Mouse (Mus musculus) frontal cortex, postnatal 25 days (tissue): ENCODE data around the gene Tbc1d10b.
A peak's percentile ranks its signal among the peaks of the same experiment; 100 is the strongest.

Experiments
- DNase-seq, 2 experiments: peaks; one replicate each; pipeline ENCODE4 v3.0.0; 2022; ENCODE audit warnings: low spot score in 2 of 2

Tbc1d10b gene

DNA sequence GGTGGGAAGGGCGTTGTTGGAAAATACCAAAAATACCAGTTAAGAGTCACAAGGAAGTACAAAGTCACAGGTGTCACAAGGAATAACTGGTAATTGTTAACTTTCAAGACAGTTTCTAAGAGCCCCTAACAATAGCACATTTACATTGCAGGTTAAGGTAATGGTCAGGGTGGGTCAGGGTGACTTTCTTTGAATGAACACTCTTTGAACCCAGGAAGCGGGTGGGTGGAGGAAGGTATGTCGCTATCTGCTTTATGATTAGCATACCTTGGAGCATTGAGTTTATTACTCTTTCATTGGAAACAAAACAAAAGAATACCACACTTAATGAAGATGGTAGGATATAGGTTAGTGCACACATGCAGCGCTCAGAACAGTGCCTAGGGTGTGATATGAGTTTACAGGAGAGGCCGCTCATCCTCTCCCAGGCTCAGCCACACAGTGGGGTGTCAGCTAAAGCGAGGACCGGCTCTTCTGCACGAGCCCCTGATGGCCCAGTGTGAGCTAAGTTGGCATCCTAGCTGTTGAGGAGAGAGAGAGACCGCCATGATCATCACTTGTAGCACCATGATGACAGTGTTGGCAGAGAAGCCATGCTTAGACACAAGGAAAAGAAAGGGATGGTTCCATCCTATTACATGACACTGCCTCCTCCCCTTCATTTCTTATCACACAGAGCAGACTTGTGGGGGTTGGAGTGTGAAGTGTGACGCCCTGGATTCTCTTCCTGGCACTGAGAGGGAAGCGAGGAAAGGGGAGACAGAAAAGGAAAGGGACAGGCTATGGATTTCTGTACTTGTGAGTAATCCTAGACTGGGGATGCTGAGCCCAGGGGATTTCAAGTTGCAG lies 17.1 kb upstream of the Tbc1d10b start:
- DNase-seq, result no peak

DNA sequence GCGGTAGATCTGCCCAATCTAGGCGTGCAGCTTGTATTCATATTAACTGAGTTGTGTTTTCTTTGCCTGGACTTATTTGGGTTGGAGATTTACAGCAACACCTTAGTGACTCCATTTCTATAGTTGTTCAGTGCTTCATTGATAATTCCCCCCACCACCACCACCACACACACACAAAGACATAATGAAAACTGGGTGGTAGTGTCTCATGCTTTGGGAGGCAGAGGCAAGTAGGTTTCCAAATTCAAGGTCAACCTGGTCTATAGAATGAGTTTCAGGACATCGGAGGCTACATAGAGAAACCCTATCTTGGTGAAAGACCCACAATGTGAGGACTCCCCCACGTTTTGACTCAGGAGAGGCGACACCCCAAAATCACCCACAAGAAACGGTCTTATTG lies 16.3 kb upstream of the Tbc1d10b start:
- DNase-seq, result no peak

DNA sequence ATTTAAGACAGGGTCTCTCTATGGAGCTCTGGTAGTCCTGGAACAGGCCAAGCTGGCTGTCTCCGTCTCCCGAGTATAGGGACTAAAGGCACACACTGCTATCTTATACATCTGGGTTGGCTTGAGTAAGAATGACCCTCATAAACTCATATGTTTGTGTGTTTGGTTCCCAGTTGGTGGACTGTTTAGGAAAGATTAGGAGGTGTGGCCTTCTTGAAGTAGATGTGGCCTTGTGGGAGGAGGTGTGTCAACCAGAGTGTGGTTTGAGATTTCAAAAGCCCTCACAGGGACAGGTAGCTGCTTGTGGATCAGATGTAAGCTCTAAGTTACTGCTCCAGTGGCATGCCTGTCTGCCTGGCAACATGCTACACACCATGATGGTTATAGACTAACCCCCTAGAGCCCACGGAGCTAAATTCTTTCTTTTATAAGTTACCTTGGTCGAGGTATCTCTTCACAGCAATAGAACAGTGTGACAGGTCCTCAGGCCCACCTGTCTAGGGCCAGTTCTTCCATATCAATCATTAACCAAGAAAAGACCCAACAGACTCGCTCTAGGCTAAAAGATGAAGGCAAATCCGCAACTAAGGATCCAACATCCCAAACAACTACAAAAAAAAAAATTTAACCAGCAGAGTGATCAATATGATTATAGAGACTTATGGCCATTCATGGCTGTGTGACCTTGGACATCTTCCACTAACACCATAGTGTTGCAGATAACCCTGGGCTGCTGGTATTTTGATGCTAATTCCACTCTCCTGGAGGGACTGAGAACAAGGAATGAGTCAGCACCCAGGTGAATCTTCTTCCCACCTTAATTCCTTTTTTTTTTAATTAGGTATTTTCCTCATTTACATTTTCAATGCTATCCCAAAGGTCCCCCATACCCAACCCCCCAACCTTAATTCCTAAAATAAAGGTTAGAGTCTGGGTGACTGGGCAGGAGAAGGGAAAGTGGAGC lies 15.5 kb upstream of the Tbc1d10b start:
- no peak for DNase-seq

- no peak for DNase-seq
These were observed 14.8 kb upstream of the Tbc1d10b start for GRCm38 (mm10) chr7:127223106-127223505.

DNA sequence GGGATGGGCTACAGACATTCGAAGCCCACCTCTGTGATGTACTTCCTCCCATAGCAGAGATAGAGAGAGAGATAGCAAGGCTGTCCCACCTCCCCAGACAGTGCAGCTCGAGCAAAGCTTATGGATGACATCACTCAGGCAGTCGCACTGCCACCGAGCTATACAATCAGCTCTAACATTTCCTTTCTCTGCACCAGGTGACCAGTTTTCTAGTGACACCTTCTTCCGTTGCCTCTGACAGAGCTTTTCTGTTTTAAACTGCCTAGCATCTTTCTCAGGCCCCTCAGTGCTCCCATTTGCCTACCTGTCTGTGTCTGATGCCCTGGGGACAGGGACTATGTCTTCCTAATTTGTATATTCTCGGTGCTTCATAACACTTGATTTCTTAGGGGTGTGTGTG lies 12.2 kb upstream of the Tbc1d10b start:
- no peak for DNase-seq

DNA sequence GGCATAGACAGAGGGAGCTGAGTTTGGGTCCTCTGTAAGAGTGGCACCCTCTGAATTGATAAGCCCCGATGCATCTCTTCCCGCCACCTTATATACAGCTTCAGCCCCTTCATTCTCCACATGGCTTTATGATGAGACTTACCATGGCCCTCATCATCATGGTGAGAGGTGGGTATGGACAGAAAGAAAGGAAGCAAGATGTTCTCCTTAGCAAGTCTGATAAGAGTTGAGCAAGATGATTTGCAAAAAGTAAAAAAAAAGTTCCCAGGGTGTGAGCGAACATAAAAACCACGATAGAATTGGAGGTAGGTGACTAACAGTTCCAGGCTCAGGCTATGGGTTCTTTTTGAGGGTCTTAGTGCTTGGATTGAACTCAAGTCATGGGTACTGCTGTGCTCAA lies 10.4 kb upstream of the Tbc1d10b start:
- DNase-seq, result no peak

DNA sequence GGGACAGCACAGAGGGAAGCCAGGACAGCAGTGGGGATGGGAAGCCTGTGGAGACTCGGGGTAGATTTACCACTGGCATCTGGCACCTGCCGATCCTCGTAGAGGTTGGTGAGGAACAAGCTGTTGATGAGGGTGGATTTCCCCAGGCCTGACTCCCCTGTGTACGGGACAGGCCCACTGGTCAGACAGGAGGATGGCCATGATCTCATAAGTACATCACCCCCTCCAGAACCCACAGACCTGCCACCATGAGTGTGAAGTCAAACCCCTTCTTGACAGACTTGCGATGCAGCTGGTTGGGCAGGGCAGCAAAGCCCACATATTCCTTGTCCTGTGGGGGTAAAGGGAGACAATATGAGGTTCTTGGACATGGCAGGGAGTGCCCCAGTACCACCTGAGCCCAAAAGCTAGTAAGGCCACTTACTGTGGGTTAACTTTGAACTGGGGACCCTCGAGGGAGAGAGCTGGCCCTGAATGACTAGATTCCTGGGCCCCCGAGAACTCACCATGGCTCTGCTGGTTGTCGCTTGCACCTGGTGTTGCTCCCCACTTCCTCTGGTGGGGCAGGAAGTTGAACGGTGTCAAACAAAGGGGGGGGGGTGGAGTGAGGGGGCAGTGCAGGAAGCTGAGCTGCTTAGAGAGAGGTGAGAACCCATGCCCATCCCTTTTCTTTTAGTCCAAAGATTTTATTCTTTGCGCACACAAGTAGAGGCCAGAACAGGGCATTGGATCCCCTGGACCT lies 9.8 kb upstream of the Tbc1d10b start:
- no peak for DNase-seq

- DNase-seq, result no peak
These were observed 9.2 kb upstream of the Tbc1d10b start for GRCm38 (mm10) chr7:127217475-127217874.

GRCm38 (mm10) chr7:127216307-127216706 lies 8.0 kb upstream of the Tbc1d10b start:
- no peak for DNase-seq

DNA sequence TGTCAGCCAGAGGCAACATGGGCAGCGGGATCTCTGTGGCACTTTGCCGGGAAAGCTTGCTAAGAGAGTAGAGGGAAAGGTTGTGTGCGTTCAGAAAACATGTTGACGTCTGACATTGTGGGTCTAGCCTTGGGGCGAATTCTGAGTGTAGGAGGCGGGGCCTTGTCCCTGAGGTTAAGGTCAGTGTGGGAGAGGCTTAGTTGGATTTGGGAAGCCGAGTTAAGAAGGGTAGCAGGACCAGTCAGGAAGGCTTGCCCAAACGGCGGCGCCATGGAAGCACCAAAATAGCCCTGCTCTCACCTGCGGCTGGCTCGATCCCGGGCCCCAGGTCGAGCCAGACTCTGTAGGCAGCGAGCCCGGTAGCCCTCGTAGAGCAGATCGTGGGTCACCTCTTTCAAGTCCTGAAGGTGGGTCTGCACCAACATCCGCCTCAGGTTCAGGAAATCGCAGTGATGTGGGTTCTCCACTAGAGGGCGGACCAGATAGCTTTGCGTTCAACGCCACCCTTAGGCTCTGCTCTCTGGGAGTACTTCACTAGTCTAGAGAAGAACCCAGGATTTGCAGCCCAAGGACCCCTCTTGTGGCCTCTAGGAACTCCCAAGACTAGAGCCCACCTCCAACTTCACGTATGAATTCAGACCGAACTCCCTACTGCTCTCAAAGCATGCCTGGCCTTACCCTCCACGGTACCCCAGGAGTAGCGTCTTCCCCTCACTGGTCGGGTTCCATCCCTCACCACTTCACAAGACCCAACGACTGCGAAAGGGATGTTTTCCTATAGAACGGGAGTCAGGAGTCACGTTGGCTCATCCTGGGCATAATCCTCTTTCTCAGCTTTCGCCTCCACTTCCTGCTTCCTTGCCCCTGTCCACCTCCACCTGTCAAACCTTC lies 7.0 kb upstream of the Tbc1d10b start:
- no peak for DNase-seq

GRCm38 (mm10) chr7:127214521-127214920 lies 6.3 kb upstream of the Tbc1d10b start:
- DNase-seq, result no peak

- no peak for DNase-seq
These were observed 5.7 kb upstream of the Tbc1d10b start for GRCm38 (mm10) chr7:127213930-127214329.

- DNase-seq, result no peak
These were observed 5.2 kb upstream of the Tbc1d10b start for GRCm38 (mm10) chr7:127213485-127213884.

DNA sequence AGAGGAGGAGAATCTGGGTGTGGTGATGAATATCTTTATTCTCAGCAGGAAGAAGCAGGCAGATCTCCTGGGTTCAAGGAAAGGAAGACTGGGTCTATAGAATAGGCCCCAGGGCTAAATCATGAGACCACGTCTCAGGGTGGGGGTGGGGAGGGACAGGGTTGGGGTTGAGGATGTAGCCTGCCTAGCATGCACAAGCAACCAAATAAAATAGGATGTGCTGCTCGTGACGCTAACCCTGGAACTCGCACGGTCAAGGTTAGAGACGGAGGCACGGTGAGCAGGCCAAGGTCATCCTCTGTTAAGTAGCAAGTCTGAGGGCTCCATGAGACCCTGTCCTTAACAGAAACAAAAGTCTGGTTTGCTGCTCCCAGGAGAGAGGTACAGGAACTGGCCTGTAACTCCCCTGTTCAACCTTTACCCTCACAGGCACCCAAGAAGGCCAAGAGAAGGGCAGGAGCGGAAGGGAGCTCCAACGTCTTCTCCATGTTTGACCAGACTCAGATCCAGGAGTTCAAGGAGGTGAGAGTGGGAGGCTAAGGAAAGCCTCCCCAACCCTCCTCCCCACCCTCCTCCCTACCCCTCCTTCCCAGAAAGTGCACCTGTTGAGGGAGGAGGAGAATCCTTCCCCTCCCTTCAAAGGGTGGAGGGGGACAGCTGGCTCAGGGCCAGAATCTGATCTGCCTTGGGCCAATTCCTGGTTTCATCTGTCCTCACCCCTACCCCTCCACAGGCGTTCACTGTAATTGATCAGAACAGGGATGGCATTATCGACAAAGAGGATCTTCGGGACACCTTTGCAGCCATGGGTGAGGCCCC lies 4.4 kb upstream of the Tbc1d10b start:
- no peak for DNase-seq

DNA sequence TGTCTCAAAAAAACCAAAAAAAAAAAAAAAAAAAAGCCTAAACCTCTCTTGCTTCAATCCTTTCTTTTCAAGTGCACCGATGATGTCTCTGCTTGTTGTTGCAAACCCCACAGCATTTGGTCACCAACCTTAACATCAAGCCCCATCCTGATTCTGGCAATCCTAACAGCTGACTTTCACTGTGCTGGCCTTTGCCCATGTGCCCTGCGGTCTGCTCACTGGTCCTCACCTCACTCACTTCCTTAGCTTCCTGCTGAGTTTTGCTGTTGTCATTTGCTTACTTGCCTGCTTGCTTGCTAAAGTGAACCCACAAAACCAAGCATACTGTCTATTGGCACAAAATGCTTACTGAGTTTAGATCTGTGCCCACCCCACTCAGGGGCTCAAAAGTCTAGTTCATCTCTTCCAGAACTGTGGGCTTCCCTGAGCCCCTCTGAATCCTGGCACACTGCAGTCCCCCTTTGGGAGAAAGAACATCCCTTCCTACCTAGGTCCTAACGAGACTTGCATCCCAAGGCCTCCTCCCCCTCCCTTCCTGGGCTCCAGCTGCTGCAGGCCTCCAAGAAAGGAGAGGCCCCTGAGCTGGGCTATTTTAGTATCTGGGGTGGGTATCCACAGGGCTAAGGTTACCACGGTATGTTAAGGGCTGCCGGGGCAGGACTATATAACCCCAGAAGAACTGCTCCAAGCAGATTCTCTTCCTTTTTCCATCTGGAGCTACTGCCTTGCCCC lies 2.9 kb upstream of the Tbc1d10b start:
- no peak for DNase-seq

DNA sequence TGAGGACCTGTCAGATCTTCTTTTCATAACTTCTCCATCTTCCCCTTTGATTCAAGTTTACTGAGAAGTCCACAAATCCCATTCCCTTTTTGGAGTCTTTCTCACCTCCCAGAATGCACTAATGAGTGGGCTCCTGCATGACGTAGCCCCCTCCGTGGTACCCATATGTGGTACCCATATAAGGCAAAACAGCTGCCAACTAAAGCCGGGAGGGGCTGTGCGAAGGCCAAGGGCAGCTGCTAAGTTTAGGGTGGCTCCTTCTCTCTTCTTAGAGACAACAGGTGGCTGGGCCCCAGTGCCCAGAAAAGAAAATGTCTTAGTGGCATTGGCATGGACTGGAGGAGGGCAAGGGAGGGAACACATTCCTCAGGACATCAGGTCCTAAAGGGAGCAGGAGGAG lies 2.0 kb upstream of the Tbc1d10b start:
- DNase-seq, result no peak

DNA sequence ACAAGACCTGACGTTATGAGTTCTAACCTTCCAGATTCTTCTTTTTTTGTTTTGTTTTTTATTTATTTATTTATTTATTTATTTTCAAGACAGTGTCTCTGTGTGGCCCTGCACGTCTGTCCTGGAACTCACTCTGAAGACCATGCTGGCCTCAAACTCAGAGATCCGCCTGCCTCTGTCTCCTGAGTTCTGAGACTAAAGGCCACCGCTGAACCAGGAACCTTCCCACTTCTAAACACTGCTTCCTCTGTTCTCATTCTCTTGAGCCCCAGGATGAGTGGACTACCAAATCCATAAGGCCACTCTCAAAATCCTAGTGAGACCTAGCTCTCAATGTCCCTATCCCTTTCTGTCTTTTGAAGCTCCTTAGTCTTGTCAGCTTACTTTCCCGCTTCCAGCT lies 1.6 kb upstream of the Tbc1d10b start:
- no peak for DNase-seq

- DNase-seq, result peak; percentile 79 to 81
These were observed 528 bp upstream of the Tbc1d10b start, which contains the start of gene Mylpf for GRCm38 (mm10) chr7:127208553-127209438. Gene Mylpf, plus strand, starts transcription at chr7:127208890.
